Mouse (Mus musculus): ENCODE measurements at regions not wholly inside any gene's neighbourhood (a gene's known extent, or its start where the extent isn't known, plus 50 kb on each side); places are given as distances from the start of the nearest gene placed in this dataset.
"Not testable (repeated sequence)": the region's sequence is repeated elsewhere in the genome, so short reads cannot be mapped to it uniquely, and the experiment has no call there.

DNA sequence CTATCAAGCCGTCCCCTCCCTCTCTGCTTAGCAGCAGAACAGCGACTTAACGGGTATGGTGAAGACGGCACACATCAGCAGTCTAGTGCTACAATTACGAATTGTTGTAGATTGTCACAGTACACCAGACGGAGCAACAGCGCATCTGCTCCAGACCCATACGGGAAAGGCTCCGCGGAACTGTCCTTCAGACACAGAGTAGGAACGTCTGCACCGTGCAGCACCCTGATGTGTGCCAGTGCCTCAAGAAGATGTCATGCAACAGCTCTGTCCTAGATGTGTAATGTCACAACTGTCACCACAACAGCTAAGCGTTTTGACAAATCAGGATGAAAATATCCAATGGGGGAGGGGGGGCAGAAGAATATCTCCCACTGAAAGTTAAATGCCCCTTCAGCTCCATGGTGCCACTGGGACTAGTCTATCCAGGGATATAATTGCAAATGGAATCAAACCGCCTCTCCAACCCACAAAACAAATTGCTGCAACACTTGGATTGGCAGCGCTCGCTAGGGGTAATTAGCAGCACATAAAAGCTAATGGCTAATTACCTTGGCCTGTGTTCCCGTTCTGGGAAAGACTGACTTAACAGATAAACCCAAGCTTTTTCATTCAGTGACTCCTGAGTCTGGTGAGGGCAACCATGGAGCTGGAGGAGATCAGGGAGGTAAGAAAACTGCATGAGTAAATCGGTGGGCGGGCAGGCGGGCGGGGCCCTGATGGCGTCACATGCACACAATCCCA is 472.6 kb downstream of the Zfp704 start:
- DNase-seq (ENCODE audit: low read depth in 2 of 2, low spot score in 2 of 2) = no peak

DNA sequence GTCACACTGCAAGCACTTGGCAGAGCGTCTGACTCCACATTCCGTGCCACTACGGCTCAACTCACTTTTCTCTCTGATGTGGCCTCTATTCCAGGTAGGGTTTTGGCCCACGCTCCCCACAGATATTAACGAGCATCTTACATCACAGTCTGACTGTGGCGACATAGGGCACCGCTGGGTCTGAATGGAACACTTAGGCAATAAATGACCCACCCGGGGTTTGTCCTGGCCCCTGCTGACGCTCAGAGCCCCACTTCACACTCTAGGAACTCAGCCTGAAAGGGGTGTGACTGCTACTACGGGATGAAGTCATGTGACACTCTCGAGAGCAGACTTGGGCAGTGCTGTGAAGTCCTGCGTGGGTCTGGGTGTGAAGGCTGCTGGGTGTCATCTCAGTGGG is 475.9 kb downstream of the Zfp704 start:
- no peak for DNase-seq (ENCODE audit: low read depth in 2 of 2, low spot score in 2 of 2)

DNA sequence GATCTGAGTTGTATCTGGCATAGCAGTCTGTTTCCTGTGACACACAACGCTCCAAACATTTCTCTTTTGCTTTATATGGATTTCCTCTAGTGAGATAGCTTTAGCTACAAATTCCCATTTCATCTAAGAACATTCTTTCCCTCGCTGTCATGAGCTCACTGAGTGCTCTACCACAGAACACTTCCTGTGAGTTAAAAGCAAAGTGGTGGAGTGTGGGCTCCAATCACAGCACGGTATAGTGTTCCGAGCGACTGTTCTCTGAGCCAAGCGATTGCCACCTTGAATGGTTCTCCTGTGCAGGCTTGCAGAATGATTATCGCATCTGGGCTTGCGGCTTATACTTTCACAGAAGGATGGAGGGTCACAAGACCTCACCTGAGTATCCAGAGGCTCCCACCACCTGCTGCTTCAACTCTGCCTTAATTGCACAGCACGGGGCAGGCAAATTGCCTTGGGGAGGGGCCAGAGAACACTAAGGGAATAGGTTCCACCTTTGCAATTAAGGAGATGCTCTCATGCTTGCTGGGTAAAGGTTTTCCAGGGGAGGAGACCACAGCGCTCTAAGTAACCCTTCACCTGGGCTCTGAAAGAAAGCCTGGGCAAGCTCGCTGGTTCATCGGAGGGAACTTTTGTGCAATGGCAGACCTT is 477.7 kb downstream of the Zfp704 start:
- peak in 1 of 2 experiments; percentile 9 for DNase-seq (ENCODE audit: low read depth in 2 of 2, low spot score in 2 of 2)

DNA sequence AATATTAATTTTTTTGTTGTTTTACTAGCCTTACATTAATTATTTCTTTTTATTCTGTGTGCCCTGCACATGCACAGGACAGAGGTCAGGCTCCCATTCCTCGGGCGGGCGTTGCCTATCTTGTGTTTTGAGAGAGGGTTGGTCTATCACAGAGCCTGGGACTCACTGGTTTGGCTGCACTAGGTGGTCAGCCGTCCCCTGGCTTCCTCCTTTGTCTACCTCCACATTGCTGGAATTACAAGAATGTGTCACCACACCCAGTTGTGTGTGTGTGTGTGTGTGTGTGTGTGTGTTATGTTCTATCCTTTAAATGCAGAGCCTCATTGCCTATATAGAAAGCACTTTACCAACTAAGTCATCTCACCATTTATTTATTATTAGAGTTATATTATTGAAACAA is 478.5 kb downstream of the Zfp704 start:
- DNase-seq (ENCODE audit: low read depth in 2 of 2, low spot score in 2 of 2) = no peak

DNA sequence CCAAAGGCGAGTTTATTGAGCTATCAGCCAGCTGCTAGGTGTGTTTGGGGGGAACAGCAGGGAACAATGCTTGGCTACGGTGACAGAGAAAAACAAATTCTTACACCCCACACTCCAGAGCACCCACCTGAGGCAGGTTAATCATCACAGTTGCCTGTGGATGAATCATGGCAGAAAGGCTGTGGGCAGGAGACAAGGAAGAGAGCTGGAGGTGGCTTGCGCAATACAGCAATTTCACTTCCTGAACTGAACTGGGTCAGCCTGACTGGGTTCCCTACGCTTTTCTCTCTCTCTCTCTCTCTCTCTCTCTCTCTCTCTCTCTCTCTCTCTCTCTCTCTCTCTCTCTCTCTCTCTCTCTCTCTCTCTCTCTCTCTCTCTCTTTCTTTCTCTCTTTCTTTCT is 481.5 kb downstream of the Zfp704 start:
- no peak for DNase-seq (ENCODE audit: low read depth in 2 of 2, low spot score in 2 of 2)

DNA sequence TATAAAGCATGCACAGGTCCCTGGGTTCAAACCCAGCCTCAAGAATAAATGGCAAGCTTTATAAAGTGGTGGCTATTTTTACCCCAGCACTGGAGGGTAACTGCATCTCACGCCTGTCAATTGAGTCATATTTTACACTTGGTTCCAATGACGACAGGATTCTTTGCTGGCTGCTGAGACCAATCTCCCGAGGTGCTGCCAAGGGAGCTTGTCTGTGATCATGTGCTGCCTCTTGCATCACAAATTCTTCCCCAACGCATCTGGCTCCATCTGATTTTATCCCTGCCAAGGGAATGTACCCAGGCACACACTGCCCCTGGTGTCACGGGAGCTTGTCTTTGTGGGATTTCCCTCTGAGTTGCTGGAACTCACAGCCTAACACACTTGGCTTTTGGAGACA is 486.8 kb downstream of the Zfp704 start:
- no peak for DNase-seq (ENCODE audit: low read depth in 2 of 2, low spot score in 2 of 2)

DNA sequence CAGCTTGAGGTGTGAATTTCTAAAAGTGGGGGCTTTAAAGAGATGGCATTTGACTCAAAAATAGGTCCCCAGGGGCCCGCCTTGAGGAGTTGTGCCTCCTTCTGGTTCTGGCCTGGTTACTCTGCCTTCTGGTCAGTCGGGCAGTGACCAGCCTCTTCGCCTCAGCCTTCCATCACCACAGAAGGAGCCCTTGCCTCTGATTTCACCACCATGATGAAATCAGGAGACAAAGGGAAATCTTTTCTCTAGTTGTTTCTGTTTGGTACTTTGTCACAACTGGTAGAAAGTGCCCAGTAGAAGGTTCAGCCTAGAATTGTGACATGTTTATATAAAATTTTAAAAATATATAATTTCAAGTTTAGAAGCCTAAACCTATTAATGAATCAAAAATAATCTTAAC is 492.0 kb downstream of the Zfp704 start:
- DNase-seq (ENCODE audit: low read depth in 2 of 2, low spot score in 2 of 2) = no peak

DNA sequence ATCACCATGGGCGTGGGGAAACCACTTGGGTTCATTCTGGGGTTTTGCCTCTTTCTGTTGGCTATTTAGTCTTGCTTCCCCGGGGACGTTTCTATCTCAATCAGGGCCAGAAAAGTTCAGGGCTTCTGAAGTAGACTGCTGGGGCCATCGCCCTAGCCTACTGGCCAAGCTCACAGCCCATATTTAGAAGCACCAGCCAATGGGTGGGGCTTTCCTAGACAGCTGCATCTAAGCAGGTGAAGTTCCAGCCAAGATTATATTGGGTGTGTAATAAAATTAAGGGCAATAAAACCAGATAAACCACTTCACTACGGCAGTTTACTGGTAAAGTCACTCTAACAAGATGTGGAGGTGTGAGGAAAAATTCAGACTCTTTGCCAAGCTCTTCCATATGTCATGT is 496.5 kb downstream of the Zfp704 start:
- no peak for DNase-seq (ENCODE audit: low read depth in 2 of 2, low spot score in 2 of 2)

DNA sequence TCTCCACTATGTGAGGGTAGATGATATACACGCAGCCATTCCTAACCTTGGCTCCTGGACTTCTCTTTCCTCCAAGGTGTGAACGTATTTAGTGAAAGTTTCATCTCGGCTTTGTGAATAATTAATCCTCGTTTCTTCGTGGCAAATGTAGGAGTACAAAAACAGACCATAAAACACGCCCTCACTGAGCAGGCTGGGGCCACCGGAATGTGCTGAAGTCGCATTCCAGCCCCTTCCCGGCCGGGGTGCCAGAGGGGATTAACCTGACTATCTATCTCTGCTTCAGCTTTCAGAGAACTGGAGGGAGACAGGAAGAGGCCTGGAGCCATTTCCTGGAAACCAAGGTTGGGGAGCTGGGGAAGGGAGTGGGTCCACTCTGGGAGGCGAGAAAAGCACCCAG is 499.1 kb downstream of the Zfp704 start:
- DNase-seq (ENCODE audit: low read depth in 2 of 2, low spot score in 2 of 2) = no peak

DNA sequence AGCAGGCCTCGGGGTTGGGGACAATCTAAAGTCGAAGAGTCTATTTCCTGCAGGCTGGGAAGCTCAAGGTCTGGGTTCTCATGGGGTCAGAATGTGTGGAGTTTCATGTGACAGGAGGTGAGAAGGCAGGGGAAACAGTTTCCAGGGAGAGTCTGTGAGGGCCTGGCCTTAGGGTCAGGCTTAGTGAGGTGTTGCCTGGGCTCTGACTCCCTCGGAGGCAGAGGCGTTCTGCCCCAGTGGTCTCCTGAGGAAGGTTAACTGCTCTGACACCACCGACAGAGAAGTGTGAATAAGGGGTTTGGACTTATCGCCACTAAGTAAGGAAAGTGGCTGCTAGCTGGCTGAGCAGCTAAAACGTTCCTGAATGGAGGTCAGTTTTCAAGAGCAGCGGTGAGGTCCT is 499.9 kb downstream of the Zfp704 start:
- no peak for DNase-seq (ENCODE audit: low read depth in 2 of 2, low spot score in 2 of 2)

DNA sequence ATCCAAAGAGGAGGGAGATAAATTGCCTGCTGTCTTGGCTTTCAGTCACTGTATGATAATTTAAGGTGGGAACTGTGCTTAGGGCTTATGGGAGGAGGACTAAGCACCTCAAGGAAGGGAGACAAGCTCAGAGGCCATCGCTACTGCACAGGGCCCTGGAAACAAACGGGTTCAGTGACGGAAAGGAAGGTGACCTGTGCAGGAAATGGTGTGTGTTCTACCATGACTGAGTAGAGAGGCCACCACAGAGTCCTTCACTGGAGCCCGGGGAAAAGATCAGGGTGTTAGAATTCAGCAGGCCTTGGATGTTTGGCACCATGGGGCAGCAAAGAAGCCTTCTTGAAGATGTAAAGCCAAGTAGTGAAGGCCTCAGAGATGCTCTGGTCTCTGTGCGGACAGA is 500.4 kb downstream of the Zfp704 start:
- no peak for DNase-seq (ENCODE audit: low read depth in 2 of 2, low spot score in 2 of 2)

DNA sequence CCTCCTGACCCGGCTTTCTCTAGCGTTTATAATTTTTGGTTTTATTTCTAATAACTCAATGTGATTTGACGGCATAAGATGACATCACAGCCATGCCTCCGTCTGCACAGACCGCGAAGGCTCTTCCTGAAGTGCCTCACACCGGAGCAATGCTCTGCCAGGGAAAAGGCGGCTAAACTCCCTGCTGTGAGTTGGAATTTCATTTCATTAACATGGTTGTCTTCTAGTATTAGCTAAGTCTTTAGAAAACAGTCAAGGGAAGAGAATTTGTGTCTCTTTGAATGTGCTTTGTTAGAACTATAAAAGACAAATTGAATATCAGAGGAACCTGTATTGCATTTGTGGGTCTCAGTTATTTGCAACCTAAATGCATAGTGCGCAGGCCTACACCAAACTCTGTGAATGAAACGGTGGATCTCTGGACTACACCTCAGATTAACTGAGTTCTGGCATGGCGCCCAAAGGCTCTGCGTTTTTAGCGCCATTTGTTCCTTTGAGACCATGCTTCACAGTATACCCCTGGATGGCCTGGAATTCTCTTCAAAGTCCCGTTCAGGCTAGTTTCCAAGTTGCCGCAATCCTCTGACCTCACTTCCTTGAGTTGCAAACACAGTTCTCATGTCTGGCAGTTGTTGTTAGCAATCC is 502.0 kb downstream of the Zfp704 start:
- DNase-seq (ENCODE audit: low read depth in 2 of 2, low spot score in 2 of 2) = no peak

DNA sequence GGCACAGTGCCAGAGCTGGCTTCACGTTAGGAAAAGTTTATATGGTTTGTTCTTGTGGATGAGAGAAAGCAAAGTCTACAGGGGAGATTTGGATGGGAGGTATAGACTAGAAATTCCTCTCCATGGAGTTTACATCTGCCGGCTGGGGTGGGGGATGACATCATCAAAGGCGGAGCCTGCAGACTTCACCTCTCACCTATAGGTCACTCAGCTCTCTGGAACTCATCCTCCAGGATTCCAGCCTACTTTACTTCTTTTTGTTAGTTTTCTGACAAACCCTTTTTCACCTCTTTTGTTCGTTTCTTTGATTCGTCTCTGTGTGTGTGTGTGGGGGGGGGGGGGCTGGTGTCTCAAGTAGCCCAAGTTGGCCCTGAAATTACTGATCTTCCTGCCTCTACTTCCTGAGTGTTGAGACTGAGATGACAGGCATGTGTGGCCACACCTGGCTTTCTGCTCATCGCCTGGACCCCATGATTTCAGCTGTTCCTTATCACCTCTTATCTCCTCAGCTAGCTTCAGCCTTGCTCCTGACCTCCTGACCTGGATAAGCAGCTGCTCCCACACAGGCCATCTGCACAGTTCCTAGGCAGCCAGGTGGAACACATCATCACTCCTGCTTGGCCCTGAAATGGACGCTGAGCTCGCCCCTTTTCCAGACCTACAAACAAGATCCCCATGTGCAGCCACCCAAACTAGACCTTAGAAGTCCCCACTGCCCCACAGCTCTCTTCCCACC is 504.5 kb downstream of the Zfp704 start:
- no peak for DNase-seq (ENCODE audit: low read depth in 2 of 2, low spot score in 2 of 2)

DNA sequence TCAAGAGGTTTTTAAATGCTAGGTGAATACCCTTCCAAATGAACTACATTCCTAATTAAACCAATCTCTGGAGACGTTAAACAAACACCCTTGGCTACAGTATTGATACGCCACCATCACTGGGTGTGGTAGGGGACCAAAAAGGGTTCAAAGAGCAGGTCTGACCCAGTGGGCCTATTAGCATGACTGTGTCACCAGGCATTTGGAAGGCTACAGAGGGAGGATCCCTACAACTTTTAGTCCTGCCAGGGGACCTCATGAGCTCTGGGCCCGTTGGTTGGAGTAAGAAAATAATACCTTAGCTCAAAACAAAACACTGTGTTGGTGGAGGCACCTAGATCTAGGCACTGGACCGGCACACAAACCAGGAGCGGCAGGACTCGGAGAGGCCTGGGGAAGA is 506.4 kb downstream of the Zfp704 start:
- DNase-seq (ENCODE audit: low read depth in 2 of 2, low spot score in 2 of 2) = no peak

DNA sequence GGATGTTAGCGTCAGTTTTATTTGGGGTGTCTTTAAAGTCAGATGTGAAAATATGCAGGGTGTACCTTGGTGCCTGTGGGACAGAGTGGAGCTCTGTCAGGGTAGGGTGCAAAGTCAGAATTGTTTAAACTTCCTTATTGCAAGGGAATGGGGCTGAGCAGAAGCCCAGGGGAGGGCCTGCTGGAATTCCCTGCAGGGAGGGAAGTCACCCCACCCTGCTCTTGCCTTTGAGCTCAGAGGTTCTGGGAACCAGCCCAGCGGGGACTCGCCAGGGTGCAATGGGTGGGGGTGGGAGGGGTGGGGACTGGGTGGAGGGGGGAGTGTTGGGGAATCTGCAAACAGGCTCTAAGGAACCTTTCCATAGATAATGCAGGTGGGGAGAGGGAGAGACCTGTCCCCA is 508.6 kb downstream of the Zfp704 start:
- no peak for DNase-seq (ENCODE audit: low read depth in 2 of 2, low spot score in 2 of 2)

DNA sequence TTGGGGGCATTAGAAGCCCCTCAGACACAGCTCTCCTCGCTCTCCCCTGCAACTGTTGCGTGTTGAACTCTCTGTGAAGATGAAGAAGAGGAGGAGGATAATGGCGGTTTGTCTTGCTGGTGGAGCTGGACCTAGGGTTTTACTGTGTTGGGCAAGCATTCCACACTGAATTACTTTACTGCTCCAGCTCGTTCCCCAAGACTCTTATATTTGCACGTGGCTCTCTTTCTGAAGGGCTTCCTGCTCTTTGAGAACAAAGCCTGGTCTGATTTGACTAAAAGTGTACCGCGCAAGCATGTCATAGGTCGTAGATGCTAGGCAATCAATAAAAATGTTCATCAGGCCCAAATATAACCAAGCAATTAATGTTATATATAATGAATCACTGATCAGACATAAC is 509.1 kb downstream of the Zfp704 start:
- DNase-seq (ENCODE audit: low read depth in 2 of 2, low spot score in 2 of 2) = no peak

DNA sequence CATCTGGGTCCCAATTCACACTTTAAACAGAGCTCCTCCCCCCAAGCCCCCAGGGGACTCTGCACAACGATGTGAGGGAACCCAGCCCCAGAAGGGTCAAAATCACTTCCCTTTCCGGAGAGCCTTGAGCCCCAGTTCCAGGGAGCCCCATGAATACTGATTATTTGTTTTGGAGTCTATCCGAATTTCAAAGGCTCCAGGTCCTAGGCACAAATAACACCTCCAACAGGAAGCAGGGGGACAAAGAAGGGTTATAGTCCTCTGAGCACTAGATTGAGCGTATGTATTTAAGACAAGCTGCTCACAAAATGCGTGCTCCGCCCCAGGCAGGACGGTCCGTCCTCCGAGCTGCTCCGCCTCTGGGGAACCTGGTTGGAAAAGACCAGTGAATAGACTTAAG is 511.4 kb downstream of the Zfp704 start:
- no peak for DNase-seq (ENCODE audit: low read depth in 2 of 2, low spot score in 2 of 2)

DNA sequence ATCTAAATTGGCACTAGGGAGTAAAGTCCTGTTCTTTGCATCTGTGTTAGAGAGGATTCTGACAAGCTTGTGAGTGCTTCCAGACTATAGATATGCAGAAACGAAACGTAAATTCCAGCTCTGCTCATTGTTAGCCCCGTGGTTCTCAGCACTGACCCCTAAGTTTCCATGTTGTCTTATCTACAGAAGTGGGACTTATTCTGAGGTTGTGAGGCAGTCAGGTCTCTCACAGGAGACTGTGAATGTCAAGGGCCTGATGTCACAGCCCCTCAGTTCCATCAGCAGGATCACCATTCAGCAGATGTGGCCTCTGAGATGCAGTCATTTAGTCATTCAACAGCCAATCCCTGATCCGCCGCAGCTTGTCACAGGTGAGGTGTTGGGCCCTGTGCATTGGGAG is 525.8 kb downstream of the Zfp704 start:
- DNase-seq (ENCODE audit: low read depth in 2 of 2, low spot score in 2 of 2) = no peak

DNA sequence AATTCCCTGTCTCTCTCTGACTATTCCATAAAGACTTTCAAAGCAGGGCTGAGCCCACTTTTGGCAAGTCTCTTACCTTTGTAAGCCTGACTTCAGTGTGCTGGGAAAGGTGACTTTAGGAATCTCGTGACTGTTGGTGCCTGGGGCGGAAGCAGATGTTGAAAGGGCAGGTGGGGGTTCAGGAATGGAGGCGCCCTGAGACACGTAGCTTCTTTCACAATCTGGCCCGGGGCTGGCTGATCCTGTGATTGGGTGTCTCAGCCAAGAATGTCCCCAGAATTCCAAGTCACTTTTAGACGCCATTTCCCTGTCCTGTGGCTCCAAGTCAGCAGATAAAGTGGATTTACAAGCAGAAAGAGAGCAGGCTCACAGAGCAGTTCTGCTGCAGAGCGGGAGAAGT is 527.8 kb downstream of the Zfp704 start:
- no peak for DNase-seq (ENCODE audit: low read depth in 2 of 2, low spot score in 2 of 2)

DNA sequence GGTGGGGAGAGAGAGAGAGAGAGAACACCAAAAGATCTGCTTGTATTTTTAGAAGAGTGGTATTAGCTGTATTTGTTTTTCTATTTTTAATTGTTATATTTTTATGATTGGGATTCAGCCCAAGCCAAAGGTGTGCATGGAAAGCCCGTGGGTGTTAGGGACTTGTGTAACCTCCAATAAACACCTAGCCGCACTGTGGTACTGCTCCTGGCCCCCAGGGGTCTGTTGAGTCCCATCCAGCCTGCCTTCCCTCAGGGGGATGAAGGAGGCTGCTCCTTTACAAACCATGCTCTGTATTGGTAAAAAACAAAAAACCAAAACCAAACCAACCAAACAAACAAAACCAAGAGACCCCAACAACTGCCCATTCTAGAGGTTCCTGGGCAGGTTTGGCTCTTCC is 531.7 kb downstream of the Zfp704 start:
- DNase-seq (ENCODE audit: low read depth in 2 of 2, low spot score in 2 of 2) = no peak

DNA sequence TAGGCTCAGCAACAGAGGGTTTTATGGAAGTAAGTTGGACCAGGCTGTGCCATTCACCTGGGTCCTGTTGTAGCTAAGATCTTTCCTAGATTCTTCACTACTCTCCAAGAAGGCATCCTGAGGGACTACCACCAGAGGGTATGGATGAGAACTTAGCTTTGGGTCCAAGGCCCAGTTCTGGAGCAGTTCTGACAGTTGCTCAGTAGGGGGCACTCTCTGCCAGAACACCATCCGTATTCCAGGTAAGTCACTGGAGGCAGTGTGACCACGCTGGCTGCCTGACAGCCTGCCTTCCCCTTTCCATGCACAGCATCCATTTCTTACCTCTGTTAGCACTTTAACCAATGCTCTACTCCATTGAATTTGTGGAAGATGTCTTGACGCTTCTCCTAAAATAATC is 533.2 kb downstream of the Zfp704 start:
- peak in 1 of 2 experiments; percentile 27 for DNase-seq (ENCODE audit: low read depth in 2 of 2, low spot score in 2 of 2)

DNA sequence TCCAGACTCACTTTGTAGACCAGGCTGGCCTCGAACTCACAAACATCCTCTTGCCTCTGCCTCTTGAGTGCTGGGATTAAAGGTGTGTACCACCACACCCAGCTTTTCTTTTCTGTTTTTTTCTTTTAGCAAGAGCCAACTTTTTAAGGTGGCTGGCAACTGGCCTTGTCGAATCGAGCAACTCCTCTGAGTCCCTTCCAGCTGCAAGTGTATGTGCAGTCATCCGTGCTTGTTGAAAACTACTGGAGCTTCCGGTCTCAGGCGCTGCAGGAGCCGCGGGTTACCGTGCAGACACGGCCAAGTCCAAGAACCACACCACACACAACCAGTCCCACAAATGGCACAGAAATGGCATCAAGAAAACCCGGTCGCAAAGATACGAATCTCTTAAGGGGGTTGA is 537.4 kb downstream of the Zfp704 start:
- DNase-seq (ENCODE audit: low read depth in 2 of 2, low spot score in 2 of 2) = not testable (repeated sequence)

Measured in CD8-positive naive resting alpha-beta T cell, adult 2 months (primary cell).